Mouse (Mus musculus): Measurements from ENCODE around the gene Smug1.

DNA sequence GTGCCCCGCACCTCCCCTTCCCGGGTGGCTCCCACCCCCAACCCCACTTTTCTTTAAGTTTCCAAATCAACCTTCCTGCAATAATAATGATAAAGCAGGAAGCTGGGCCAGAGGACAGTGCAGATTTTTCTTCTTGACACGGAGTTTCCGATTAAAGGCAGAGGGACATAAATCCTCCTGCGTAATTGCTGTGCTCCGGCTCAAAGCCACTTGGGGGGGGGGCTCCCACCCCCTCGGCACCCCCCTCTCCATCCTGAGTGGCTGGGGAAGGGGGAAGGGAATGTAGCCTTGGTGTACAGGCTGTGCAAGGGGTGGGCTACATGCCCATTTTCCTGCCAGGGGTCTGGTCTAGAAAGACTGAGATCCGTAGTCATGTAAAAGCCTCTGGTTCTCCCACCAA lies 43.5 kb downstream of the Smug1 start:
- TF ChIP-seq POLR2A (IDR thresholded peaks at IDR 0.05; ENCODE audit: borderline replicate concordance, control insufficient read depth, low read depth, low read length) = no peak
- TF ChIP-seq CTCF (IDR thresholded peaks at IDR 0.05; ENCODE audit: control insufficient read depth, insufficient read depth, low read length) = no peak
